Mouse (Mus musculus) hindbrain, embryonic 11.5 days (tissue): ENCODE measurements at regions not wholly inside any gene's neighbourhood (a gene's known extent, or its start where the extent isn't known, plus 50 kb on each side); places are given as distances from the start of the nearest gene placed in this dataset.

Experiments used
- ATAC-seq: fragments of 200-750 bp; cut with Nextera tagmentation; 2 replicates; pipeline ENCODE4 v1.8.0; 2017; ENCODE audit warnings: mild to moderate bottlenecking, moderate TSS enrichment, moderate library complexity; ENCODE audit not compliant: low FRiP score
- DNase-seq: peaks from one replicate; pipeline ENCODE4 v3.0.0-alpha.2; 2015; ENCODE audit warnings: low spot score
- H3K27ac ChIP-seq: fragments of 300-500 bp; sonication (generic); 2 replicates; pipeline ENCODE4 v1.5.1; 2014; ENCODE audit warnings: mild to moderate bottlenecking, low read depth, low read length
- H3K27me3 ChIP-seq: fragments of 300-500 bp; sonication (generic); 2 replicates; pipeline ENCODE4 v1.6.1; 2014; ENCODE audit warnings: mild to moderate bottlenecking, low read length, moderate library complexity, mixed read lengths; ENCODE audit not compliant: control insufficient read depth, insufficient read depth
- H3K36me3 ChIP-seq: fragments of 300-500 bp; sonication (generic); 2 replicates; pipeline ENCODE4 v1.6.1; 2014; ENCODE audit warnings: mild to moderate bottlenecking, low read length, moderate library complexity, mixed read lengths; ENCODE audit not compliant: control insufficient read depth, insufficient read depth
- H3K4me1 ChIP-seq: fragments of 300-500 bp; sonication (generic); replicated peaks from 2 replicates; pipeline ENCODE4 v1.6.1; 2014; ENCODE audit warnings: low read length, mixed read lengths; ENCODE audit not compliant: control insufficient read depth, insufficient read depth
- H3K4me2 ChIP-seq: fragments of 300-500 bp; sonication (generic); replicated peaks from 2 replicates; pipeline ENCODE4 v1.6.1; 2014; ENCODE audit warnings: mild to moderate bottlenecking, low read depth, low read length
- H3K4me3 ChIP-seq: fragments of 300-500 bp; sonication (generic); 2 replicates; pipeline ENCODE4 v1.5.1; 2014; ENCODE audit warnings: low read depth, low read length
- H3K9ac ChIP-seq: fragments of 300-500 bp; sonication (generic); 2 replicates; pipeline ENCODE4 v1.6.1; 2014; ENCODE audit warnings: low read depth, low read length
- H3K9me3 ChIP-seq: fragments of 300-500 bp; sonication (generic); 2 replicates; pipeline ENCODE4 v1.6.1; 2016; ENCODE audit warnings: low read length; ENCODE audit not compliant: control insufficient read depth
- WGBS: fragments of 180-500 bp; shearing (Covaris S2); extraction: QIAGEN DNeasy Blood & Tissue Kit; methylation state at CpG from one replicate; pipeline ENCODE4 v1.1.7; 2014; 5-methylcytosine and 5-hydroxymethylcytosine counted together

DNA sequence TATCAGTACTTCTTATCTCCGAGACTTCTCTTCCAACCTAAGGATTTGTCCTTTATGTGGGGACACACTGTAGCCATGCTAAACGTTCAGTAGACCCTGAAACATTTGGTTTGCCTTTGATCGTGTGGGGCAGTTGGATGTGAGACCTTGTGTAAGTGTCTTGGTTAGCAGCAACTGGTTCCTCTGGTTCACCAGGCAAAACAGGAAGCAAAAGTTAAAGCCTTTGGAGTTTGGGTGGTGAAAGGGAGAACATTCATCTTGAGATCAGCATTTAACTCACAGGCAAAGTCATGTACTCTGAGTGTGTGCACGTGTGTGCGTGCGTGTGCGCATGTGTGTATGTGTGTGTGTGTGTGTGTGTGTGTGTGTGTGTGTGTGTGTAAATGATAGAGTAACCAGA, 130.3 kb upstream of the L3mbtl4 start:
- no peak for ATAC-seq
- no peaks in the 10 kb centered on the region for H3K4me1 ChIP-seq
- H3K9ac ChIP-seq: no peak overlapping the region
- H3K4me2 ChIP-seq: no peak overlapping the region
- H3K9me3 ChIP-seq: no peaks in the 10 kb centered on the region
- H3K36me3 ChIP-seq: no peaks in the 10 kb centered on the region
- H3K27ac ChIP-seq: no peak overlapping the region
- no peak overlapping the region for H3K4me3 ChIP-seq
- WGBS: 92% methylated on average over 7 of the region's 7 CpGs
- DNase-seq: no peak
- H3K27me3 ChIP-seq: no peaks in the 10 kb centered on the region

DNA sequence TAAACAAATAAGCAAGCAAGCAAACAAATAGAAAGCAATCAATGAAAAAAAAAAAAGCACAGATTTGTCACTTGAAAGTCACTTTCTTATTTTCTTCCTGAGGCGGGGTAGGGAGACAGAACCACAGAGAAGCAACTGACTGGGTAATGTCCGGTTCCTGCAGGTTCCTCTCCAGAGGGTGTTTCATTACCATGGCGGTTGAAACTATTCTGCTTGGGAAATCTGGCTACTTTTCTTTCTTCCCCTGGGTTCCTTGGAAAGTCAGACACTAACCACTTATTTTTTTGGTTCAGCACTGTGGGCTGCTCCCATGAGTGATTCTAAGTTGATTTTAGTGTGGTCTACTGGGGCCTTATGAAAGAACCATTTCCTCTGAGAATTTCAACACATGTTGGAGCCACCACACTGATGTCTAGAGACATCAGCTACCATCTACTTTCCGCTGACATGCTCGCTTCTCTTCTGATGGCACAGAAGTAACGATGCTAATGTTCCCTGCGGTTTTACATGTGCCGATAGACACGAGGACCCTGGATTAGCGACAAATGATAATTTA, 124.3 kb upstream of the L3mbtl4 start:
- ATAC-seq: no peak
- no peak for DNase-seq
- no peak overlapping the region for H3K4me2 ChIP-seq
- no peaks in the 10 kb centered on the region for H3K4me1 ChIP-seq
- no peak overlapping the region for H3K27ac ChIP-seq
- no peak overlapping the region for H3K9ac ChIP-seq
- WGBS: 90% methylated on average over 10 of the region's 10 CpGs
- H3K9me3 ChIP-seq: no peaks in the 10 kb centered on the region
- no peaks in the 10 kb centered on the region for H3K36me3 ChIP-seq
- H3K4me3 ChIP-seq: no peak overlapping the region
- no peaks in the 10 kb centered on the region for H3K27me3 ChIP-seq

DNA sequence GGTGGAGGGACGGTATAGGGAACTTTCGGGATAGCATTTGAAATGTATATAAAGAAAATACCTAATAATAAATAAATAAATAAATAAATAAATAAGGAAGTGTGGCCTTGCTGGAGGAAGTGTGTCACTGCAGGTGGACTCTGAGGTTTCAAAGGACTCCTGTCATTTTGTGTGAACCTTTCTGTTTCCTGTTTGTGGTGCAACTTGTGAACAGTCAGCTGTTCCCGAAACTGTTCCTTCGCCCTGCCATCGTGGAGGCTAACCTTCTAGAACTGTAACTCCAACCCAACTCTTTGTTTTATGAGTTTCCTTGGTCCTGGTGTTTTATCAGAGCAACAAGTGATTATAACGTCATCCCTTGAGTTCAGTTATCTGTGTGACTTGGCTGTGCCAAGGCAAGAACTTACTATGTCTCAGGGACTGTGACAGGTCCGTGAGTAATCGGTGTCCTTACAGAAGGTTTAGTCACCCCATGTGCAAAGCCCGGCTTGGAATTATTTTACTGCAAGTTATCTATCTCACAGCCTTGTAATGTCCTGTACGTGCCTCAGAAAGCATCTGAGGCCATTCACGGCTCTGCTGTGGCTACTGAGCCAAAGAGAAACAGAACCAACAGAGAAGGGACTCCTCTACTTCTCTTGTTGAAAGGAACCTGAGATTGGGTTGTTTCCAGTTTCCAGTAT, 121.0 kb upstream of the L3mbtl4 start:
- H3K9ac ChIP-seq: no peak overlapping the region
- H3K4me2 ChIP-seq: no peak overlapping the region
- H3K9me3 ChIP-seq: no peaks in the 10 kb centered on the region
- ATAC-seq (no peak), DNase-seq (no peak)
- H3K27me3 ChIP-seq: no peaks in the 10 kb centered on the region
- no peaks in the 10 kb centered on the region for H3K4me1 ChIP-seq
- 91% methylated on average over 11 of the region's 11 CpGs for WGBS
- H3K27ac ChIP-seq: no peak overlapping the region
- no peaks in the 10 kb centered on the region for H3K36me3 ChIP-seq
- no peak overlapping the region for H3K4me3 ChIP-seq

DNA sequence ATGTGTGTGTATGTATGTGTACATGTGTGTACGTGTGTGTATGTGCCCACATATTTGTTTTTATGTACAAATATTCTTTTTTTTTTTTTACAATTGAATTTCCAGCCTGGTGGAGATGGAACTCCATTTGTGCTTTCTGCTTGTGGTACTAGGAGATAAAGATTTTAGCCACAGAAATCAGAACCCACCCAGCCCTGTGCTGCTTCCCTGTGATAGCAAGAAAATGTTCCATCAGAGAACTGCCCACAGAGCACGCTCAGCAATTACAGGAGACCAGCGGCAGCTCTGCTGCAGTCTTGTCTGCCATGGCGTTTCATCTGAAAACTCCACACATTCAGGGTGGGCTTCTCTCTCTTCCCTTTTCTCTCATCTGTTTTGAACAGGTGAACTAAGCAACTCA, 118.7 kb upstream of the L3mbtl4 start:
- H3K4me2 ChIP-seq: no peak overlapping the region
- ATAC-seq: no peak
- DNase-seq: no peak
- H3K4me1 ChIP-seq: no peaks in the 10 kb centered on the region
- H3K27ac ChIP-seq: no peak overlapping the region
- H3K4me3 ChIP-seq: no peak overlapping the region
- no peaks in the 10 kb centered on the region for H3K9me3 ChIP-seq
- 85% methylated on average over 4 of the region's 4 CpGs for WGBS
- H3K9ac ChIP-seq: no peak overlapping the region
- no peaks in the 10 kb centered on the region for H3K36me3 ChIP-seq
- H3K27me3 ChIP-seq: no peaks in the 10 kb centered on the region

DNA sequence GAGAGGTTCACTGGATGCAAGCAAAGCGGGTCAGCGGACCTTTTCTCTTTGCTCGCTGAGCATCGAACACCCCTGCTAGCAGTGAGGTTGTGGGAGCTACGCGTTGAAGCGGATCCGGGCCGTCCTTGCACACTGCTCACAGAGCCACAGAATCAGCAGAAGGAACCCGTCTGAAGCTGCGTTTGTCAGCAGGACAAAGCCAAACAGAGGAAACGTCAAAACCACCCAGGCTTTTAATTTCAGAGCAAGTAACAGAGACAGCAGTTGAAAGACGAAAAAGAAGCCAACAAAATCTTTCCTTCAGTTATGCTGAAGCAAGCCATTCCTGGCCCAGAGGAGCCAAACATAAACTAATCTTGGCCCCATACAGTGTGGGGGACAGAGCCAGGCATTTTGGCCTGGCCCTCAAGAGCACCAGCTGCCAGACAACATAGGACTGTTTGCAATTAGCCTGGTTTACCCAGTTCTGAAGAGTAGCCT, 115.4 kb upstream of the L3mbtl4 start:
- ATAC-seq: no peak
- peak; percentile 28 for DNase-seq

DNA sequence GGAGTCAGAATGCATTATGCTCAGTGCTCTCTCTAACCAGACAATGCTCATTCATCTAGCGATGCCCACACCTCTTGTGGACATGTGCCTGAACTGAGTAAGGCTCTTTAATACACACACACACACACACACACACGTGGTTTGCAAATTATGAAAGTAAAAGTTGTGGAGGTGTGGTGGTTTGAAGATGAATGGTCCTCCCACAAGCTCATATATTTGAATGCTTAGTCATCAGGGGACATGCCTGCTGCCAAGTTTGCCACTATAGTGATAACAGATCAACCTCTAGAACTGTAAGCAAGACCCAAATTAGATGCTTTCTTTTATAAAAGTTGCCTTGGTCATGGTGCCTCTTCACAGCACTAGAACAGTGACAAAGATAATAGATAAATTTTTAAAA, 112.5 kb upstream of the L3mbtl4 start:
- ATAC-seq (no peak), DNase-seq (no peak)
- Histone ChIP-seq H3K9me3 (no peaks in the 10 kb centered on the region), H3K4me2 (no peak overlapping the region), H3K4me3 (no peak overlapping the region), H3K9ac (no peak overlapping the region), H3K27me3 (no peaks in the 10 kb centered on the region), H3K36me3 (no peaks in the 10 kb centered on the region), H3K27ac (no peak overlapping the region), H3K4me1 (no peaks in the 10 kb centered on the region)
- 83% methylated on average over 2 of the region's 2 CpGs for WGBS

More for the DNA sequence above, 115.4 kb upstream of the L3mbtl4 start:
- Histone ChIP-seq H3K9me3 (no peaks in the 10 kb centered on the region), H3K9ac (no peak overlapping the region), H3K4me3 (no peak overlapping the region), H3K27me3 (no peaks in the 10 kb centered on the region), H3K36me3 (no peaks in the 10 kb centered on the region), H3K27ac (no peak overlapping the region), H3K4me1 (no peaks in the 10 kb centered on the region), H3K4me2 (no peak overlapping the region)
- 12% methylated on average over 13 of the region's 13 CpGs for WGBS

DNA sequence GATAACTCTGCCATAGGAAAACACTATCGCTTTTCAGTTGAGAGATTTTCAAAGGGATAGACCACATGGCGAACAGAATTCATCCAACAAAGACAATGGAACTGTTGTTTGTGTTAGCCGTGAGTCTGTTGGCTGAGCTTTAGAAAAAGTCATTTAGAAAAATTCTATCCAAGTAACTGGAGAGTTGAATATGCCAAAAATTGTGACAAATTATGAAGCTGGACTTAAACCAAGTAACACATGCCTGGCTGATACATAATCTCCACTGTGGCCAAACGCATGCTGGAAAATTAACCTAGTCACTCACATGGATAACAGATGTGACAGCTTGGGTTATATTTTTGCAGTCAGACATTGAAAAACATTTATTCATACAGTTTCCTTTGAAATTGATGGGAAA, 110.1 kb upstream of the L3mbtl4 start:
- Histone ChIP-seq H3K4me1 (no peaks in the 10 kb centered on the region), H3K36me3 (no peaks in the 10 kb centered on the region), H3K27ac (no peak overlapping the region), H3K9ac (no peak overlapping the region), H3K4me2 (no peak overlapping the region), H3K9me3 (no peaks in the 10 kb centered on the region), H3K27me3 (no peaks in the 10 kb centered on the region), H3K4me3 (no peak overlapping the region)
- 51% methylated on average over 4 of the region's 4 CpGs for WGBS
- DNase-seq: no peak
- ATAC-seq: no peak

DNA sequence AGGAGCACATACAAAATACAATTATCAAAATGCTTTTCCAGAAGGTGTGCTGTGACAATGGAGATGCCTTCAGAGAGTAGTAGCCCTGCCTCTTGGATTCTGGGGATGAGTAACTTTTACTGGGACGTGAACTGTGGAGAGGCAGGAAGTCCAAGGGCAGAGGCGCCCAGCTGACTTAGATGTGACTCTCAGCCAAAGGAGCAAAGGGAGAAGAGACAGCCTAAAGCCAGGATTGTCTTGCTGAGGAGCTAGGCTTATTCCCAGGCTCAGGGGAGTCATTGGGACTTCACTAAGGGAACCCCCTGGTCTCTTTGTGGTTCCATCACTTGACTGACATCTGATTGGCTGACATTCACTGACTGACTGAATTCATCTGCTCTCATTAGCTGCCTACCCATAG, 108.9 kb upstream of the L3mbtl4 start:
- H3K9me3 ChIP-seq: no peaks in the 10 kb centered on the region
- H3K4me3 ChIP-seq: no peak overlapping the region
- no peak overlapping the region for H3K27ac ChIP-seq
- ATAC-seq (no peak), DNase-seq (no peak)
- no peaks in the 10 kb centered on the region for H3K36me3 ChIP-seq
- H3K4me1 ChIP-seq: no peaks in the 10 kb centered on the region
- H3K9ac ChIP-seq: no peak overlapping the region
- no peaks in the 10 kb centered on the region for H3K27me3 ChIP-seq
- WGBS: 77% methylated on average over 2 of the region's 2 CpGs
- H3K4me2 ChIP-seq: no peak overlapping the region

DNA sequence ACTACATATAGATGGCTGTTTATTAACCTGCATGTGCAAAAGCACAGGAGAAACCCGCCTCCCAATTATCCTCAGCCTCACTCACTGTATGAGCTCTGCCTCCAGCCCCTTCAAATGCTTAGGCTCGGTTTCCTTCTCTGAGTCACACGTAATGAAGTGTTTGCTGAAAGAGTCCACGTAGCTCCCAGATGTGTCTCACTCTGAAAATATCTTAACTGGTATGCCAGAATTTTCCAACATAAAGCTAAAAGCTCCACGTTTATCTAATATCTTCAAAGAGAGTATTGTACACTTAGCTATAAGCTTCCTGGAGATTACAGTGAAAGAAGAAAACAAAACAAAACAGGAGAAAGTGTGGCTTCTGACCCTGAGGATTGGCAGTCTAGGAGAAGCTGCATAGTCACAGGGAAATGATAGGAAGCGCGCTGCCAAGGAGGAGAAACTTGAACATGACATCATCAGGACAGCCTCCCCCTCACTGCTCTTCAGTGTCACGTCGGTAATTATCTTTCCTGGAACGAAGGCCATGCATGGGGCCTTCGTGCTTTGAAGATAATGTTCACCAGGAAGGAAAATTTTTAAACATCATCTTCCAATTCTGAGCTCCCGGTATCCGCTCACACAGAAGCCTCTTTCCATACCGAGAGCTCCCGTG, 108.3 kb upstream of the L3mbtl4 start:
- no peak overlapping the region for H3K4me2 ChIP-seq
- H3K9ac ChIP-seq: no peak overlapping the region
- H3K9me3 ChIP-seq: no peaks in the 10 kb centered on the region
- ATAC-seq (no peak), DNase-seq (no peak)
- H3K4me3 ChIP-seq: no peak overlapping the region
- no peaks in the 10 kb centered on the region for H3K27me3 ChIP-seq
- WGBS: 76% methylated on average over 15 of the region's 15 CpGs
- no peak overlapping the region for H3K27ac ChIP-seq
- no peaks in the 10 kb centered on the region for H3K36me3 ChIP-seq
- H3K4me1 ChIP-seq: no peaks in the 10 kb centered on the region
